Mouse (Mus musculus): ENCODE data around the gene F2rl2. TPM values are rescaled to one million over a fixed set of nuclear protein-coding genes. Genes with fewer than 3 reads are reported as not detected.

Gene F2rl2
- total and polyA plus RNA-seq, 2 experiments from 2014 or later: 0.26 to 0.54 TPM

DNA sequence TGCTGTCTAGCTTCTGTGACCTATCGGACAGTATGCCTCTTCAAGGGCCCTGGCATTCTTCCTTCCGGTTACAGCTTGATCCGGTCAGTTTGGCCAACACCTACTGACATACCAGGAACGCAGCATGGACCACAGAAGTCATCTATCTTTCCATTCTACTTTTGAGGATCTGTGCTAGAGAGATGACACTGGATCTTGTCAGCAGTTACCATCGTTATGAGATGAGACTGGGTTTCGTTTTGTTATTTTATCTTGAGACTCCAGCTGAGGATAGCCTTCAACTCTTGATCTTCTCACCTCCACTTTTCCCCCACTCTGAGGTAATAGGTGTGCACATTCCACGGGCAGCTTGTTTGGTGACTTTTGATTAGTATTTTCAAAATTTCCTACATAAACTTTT lies 24.3 kb upstream of the F2rl2 start:
- Histone ChIP-seq H3K36me3 (ENCODE audit: insufficient read depth, low read length) (0 out of 2 replicates have a peak, but pooled peaks cover 4% of the 10 kb centered on the region), H3K4me1 (ENCODE audit: insufficient read depth, low read length) (no peaks in the 10 kb centered on the region), H3K4me3 (ENCODE audit: low read length) (no peak overlapping the region), H3K27me3 (ENCODE audit: insufficient read depth, low read length) (no peaks in the 10 kb centered on the region), H3K9me3 (ENCODE audit: low read length) (no peaks in the 10 kb centered on the region), H3K9ac (replicated peaks; ENCODE audit: low read length) (no peak overlapping the region), H3K4me2 (ENCODE audit: low read depth, low read length) (no peak overlapping the region), H3K27ac (no peak overlapping the region)
- DNase-seq (ENCODE audit: low spot score) (no peak), ATAC-seq (no peak)
- no peak for TF ChIP-seq CTCF (IDR thresholded peaks at IDR 0.05; ENCODE audit: low read depth)
- 92% methylated on average over 7 of the region's 7 CpGs for WGBS

- no peak overlapping the region for H3K4me2 ChIP-seq (ENCODE audit: low read depth, low read length)
- H3K9me3 ChIP-seq (ENCODE audit: low read length): no peaks in the 10 kb centered on the region
These were observed 17.6 kb upstream of the F2rl2 start for GRCm38 (mm10) chr13:95679078-95679477.

DNA sequence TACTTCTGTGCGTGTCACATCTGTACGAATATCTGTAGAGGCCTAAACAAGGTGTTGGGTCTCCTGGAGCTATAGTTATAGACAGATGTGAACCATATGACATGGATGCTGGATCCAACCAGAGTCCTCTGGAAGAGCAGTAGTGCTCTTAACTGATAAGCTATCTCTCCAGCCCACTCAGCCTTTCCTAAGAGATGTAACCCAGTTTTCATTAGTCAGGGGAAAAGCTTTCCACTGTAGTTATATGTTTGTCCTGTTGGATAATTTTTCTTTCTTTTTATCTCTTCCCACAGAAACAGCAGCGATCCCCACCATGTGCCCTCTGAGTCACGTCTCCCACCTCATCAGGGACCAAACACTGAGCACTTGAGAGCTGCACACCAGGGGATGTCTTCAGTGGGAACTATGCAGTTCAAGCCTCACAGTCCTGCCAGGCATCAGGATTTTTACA lies 17.1 kb upstream of the F2rl2 start:
- H3K27me3 ChIP-seq (ENCODE audit: insufficient read depth, low read length): no peaks in the 10 kb centered on the region
- no peaks in the 10 kb centered on the region for H3K9me3 ChIP-seq (ENCODE audit: low read length)
- no peaks in the 10 kb centered on the region for H3K36me3 ChIP-seq (ENCODE audit: insufficient read depth, low read length)
- 89% methylated on average over 4 of the region's 4 CpGs for WGBS
- DNase-seq (ENCODE audit: low spot score) (no peak), ATAC-seq (no peak)
- no peak for TF ChIP-seq CTCF (IDR thresholded peaks at IDR 0.05; ENCODE audit: low read depth)
- no peak overlapping the region for H3K9ac ChIP-seq (replicated peaks; ENCODE audit: low read length)
- no peak overlapping the region for H3K4me2 ChIP-seq (ENCODE audit: low read depth, low read length)
- H3K4me3 ChIP-seq (ENCODE audit: low read length): no peak overlapping the region
- H3K4me1 ChIP-seq (ENCODE audit: insufficient read depth, low read length): no peaks in the 10 kb centered on the region
- no peak overlapping the region for H3K27ac ChIP-seq

More at GRCm38 (mm10) chr13:95679078-95679477, 17.6 kb upstream of the F2rl2 start:
- H3K4me3 ChIP-seq (ENCODE audit: low read length): no peak overlapping the region
- H3K4me1 ChIP-seq (ENCODE audit: insufficient read depth, low read length): no peaks in the 10 kb centered on the region
- WGBS: 84% methylated on average over 5 of the region's 5 CpGs
- TF ChIP-seq CTCF (IDR thresholded peaks at IDR 0.05; ENCODE audit: low read depth): no peak
- H3K27me3 ChIP-seq (ENCODE audit: insufficient read depth, low read length): no peaks in the 10 kb centered on the region
- DNase-seq (ENCODE audit: low spot score) (no peak), ATAC-seq (no peak)
- H3K27ac ChIP-seq: no peak overlapping the region
- H3K9ac ChIP-seq (replicated peaks; ENCODE audit: low read length): no peak overlapping the region
- H3K36me3 ChIP-seq (ENCODE audit: insufficient read depth, low read length): no peaks in the 10 kb centered on the region

- H3K27ac ChIP-seq: no peak overlapping the region
- no peak overlapping the region for H3K4me2 ChIP-seq (ENCODE audit: low read depth, low read length)
- H3K4me3 ChIP-seq (ENCODE audit: low read length): no peak overlapping the region
- ATAC-seq (no peak), DNase-seq (ENCODE audit: low spot score) (no peak)
- H3K9ac ChIP-seq (replicated peaks; ENCODE audit: low read length): no peak overlapping the region
- TF ChIP-seq CTCF (IDR thresholded peaks at IDR 0.05; ENCODE audit: low read depth): no peak
- H3K9me3 ChIP-seq (ENCODE audit: low read length): no peaks in the 10 kb centered on the region
- whole genome bisulfite sequencing: 95% methylated on average over 9 of the region's 9 CpGs
- H3K36me3 ChIP-seq (ENCODE audit: insufficient read depth, low read length): no peaks in the 10 kb centered on the region
- no peaks in the 10 kb centered on the region for H3K27me3 ChIP-seq (ENCODE audit: insufficient read depth, low read length)
- H3K4me1 ChIP-seq (ENCODE audit: insufficient read depth, low read length): no peaks in the 10 kb centered on the region
These were observed 11.9 kb upstream of the F2rl2 start for GRCm38 (mm10) chr13:95684656-95685244.

- no peaks in the 10 kb centered on the region for H3K9me3 ChIP-seq (ENCODE audit: low read length)
- ATAC-seq: no peak
- no peak overlapping the region for H3K4me2 ChIP-seq (ENCODE audit: low read depth, low read length)
- no peak overlapping the region for H3K9ac ChIP-seq (replicated peaks; ENCODE audit: low read length)
- TF ChIP-seq CTCF (IDR thresholded peaks at IDR 0.05; ENCODE audit: low read depth): no peak
- 81% methylated on average over 5 of the region's 5 CpGs for WGBS
- no peaks in the 10 kb centered on the region for H3K27me3 ChIP-seq (ENCODE audit: insufficient read depth, low read length)
- no peak overlapping the region for H3K4me3 ChIP-seq (ENCODE audit: low read length)
- no peak for DNase-seq (ENCODE audit: low spot score)
- H3K27ac ChIP-seq: no peak overlapping the region
- H3K36me3 ChIP-seq (ENCODE audit: insufficient read depth, low read length): no peaks in the 10 kb centered on the region
- H3K4me1 ChIP-seq (ENCODE audit: insufficient read depth, low read length): no peaks in the 10 kb centered on the region
These were observed 10.9 kb upstream of the F2rl2 start for GRCm38 (mm10) chr13:95685736-95686135.

- no peaks in the 10 kb centered on the region for H3K9me3 ChIP-seq (ENCODE audit: low read length)
- TF ChIP-seq CTCF (IDR thresholded peaks at IDR 0.05; ENCODE audit: low read depth): no peak
These were observed 8.1 kb upstream of the F2rl2 start for GRCm38 (mm10) chr13:95688576-95688975.

DNA sequence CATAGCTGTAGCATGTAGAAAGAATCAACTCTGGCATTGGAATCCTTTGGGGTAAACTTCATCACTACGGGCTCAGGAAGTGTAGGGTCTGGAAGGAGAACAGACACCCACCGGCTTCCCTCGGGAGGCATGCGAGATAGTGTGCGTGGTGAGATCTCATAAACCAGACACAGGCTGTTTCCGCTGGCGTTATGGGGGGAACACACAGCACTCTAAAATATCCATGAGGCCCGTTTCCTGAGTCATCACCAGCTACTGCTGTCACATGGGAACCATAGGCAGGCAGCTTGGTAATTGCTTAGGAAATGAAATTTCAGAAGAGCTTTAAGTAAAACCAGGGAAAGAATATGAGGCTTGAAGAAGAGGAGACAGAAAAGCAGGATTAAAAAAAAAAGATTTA lies 4.5 kb upstream of the F2rl2 start:
- no peak for TF ChIP-seq CTCF (IDR thresholded peaks at IDR 0.05; ENCODE audit: low read depth)
- H3K4me3 ChIP-seq (ENCODE audit: low read length): no peak overlapping the region
- no peak overlapping the region for H3K9ac ChIP-seq (replicated peaks; ENCODE audit: low read length)
- H3K4me1 ChIP-seq (ENCODE audit: insufficient read depth, low read length): no peaks in the 10 kb centered on the region
- H3K9me3 ChIP-seq (ENCODE audit: low read length): no peaks in the 10 kb centered on the region
- DNase-seq (ENCODE audit: low spot score): peak; percentile 32
- H3K27ac ChIP-seq: no peak overlapping the region
- H3K27me3 ChIP-seq (ENCODE audit: insufficient read depth, low read length): no peaks in the 10 kb centered on the region
- no peak for ATAC-seq
- no peaks in the 10 kb centered on the region for H3K36me3 ChIP-seq (ENCODE audit: insufficient read depth, low read length)
- WGBS: 83% methylated on average over 8 of the region's 8 CpGs
- H3K4me2 ChIP-seq (ENCODE audit: low read depth, low read length): no peak overlapping the region

More at GRCm38 (mm10) chr13:95688576-95688975, 8.1 kb upstream of the F2rl2 start:
- Histone ChIP-seq H3K27ac (no peak overlapping the region), H3K36me3 (ENCODE audit: insufficient read depth, low read length) (no peaks in the 10 kb centered on the region), H3K9ac (replicated peaks; ENCODE audit: low read length) (no peak overlapping the region), H3K4me3 (ENCODE audit: low read length) (no peak overlapping the region), H3K4me1 (ENCODE audit: insufficient read depth, low read length) (no peaks in the 10 kb centered on the region), H3K27me3 (ENCODE audit: insufficient read depth, low read length) (no peaks in the 10 kb centered on the region), H3K4me2 (ENCODE audit: low read depth, low read length) (no peak overlapping the region)
- WGBS: 92% methylated on average over 1 of the region's 1 CpGs
- ATAC-seq (no peak), DNase-seq (ENCODE audit: low spot score) (no peak)

All from hindbrain, postnatal 0 days (tissue).